Mouse (Mus musculus) stomach, postnatal 0 days (tissue): Measurements from ENCODE around the gene Fads3. TPM values are rescaled to one million over a fixed set of nuclear protein-coding genes. Genes with fewer than 3 reads are reported as not detected.
A peak's percentile ranks its signal among the peaks of the same experiment; 100 is the strongest.

Source experiments
- ATAC-seq: fragments of 200-750 bp; cut with Nextera tagmentation; 2 replicates; pipeline ENCODE4 v1.8.0; 2017; ENCODE audit not compliant: low FRiP score, low TSS enrichment
- DNase-seq: peaks from one replicate; pipeline ENCODE4 v3.0.0-alpha.2; 2016; ENCODE audit warnings: low spot score
- H3K27ac ChIP-seq: fragments of 300-500 bp; sonication (generic); replicated peaks from 2 replicates; pipeline ENCODE4 v1.5.1; 2014; ENCODE audit warnings: mild to moderate bottlenecking, control low read depth
- H3K27me3 ChIP-seq: fragments of 300-500 bp; sonication (generic); 2 replicates; pipeline ENCODE4 v1.6.1; 2014; ENCODE audit warnings: low read length; ENCODE audit not compliant: control insufficient read depth, insufficient read depth
- H3K36me3 ChIP-seq: fragments of 300-500 bp; sonication (generic); 2 replicates; pipeline ENCODE4 v1.6.1; 2014; ENCODE audit warnings: low read length, mixed read lengths; ENCODE audit not compliant: control insufficient read depth, insufficient read depth
- H3K4me1 ChIP-seq: fragments of 300-500 bp; sonication (generic); replicated peaks from 2 replicates; pipeline ENCODE4 v1.6.1; 2014; ENCODE audit warnings: antibody characterized with exemption; ENCODE audit not compliant: control insufficient read depth, insufficient read depth
- H3K4me2 ChIP-seq: fragments of 300-500 bp; sonication (generic); replicated peaks from 2 replicates; pipeline ENCODE4 v1.6.1; 2014; ENCODE audit warnings: low read depth, mild to moderate bottlenecking, control low read depth, moderate library complexity
- H3K4me3 ChIP-seq: fragments of 300-500 bp; sonication (generic); 2 replicates; pipeline ENCODE4 v1.5.1; 2014; ENCODE audit warnings: low read depth, low read length, control low read depth
- H3K9ac ChIP-seq: fragments of 300-500 bp; sonication (generic); 2 replicates; pipeline ENCODE4 v1.6.1; 2014; ENCODE audit warnings: mild to moderate bottlenecking, low read length, control low read depth, mixed read lengths
- H3K9me3 ChIP-seq: fragments of 300-500 bp; sonication (generic); 2 replicates; pipeline ENCODE4 v1.6.1; 2016; ENCODE audit warnings: low read length; ENCODE audit not compliant: control insufficient read depth
- CTCF ChIP-seq: IDR thresholded peaks from 2 replicates; pipeline ENCODE4 v1.5.1; 2016; ENCODE audit warnings: antibody characterized with exemption, low read depth, mild to moderate bottlenecking, moderate library complexity
- EP300 ChIP-seq: optimal IDR thresholded peaks from 2 replicates; pipeline ENCODE3; 2016; ENCODE audit warnings: antibody characterized with exemption
- WGBS: fragments of 180-500 bp; shearing (Covaris S2); extraction: QIAGEN DNeasy Blood & Tissue Kit; methylation state at CpG from one replicate; pipeline ENCODE4 v1.1.7; 2014; 5-methylcytosine and 5-hydroxymethylcytosine counted together
- polyA plus RNA-seq: library from polyadenylated mRNA; unstranded; fragments of >200 nt; fragmentation: Nextera tagmentation; extraction: Ambion mirVana; gene quantifications from 2 replicates; pipeline ENCODE4 v1.2.1, GENCODE M21; 2015

Fads3 gene
- polyA plus RNA-seq, 1 experiment from 2014 or later = 27.5 TPM

- H3K27me3 ChIP-seq = no peaks in the 10 kb centered on the region
- H3K27ac ChIP-seq = no peak overlapping the region
- no peaks in the 10 kb centered on the region for H3K4me1 ChIP-seq
- ATAC-seq (no peak), DNase-seq (no peak)
- H3K9me3 ChIP-seq = no peaks in the 10 kb centered on the region
- 79% methylated on average over 10 of the region's 10 CpGs for whole genome bisulfite sequencing
- H3K4me3 ChIP-seq = no peak overlapping the region
- H3K9ac ChIP-seq = no peak overlapping the region
- H3K36me3 ChIP-seq = peaks cover 12% of the 10 kb centered on the region
- TF ChIP-seq EP300 = no peak
- TF ChIP-seq CTCF = no peak
- H3K4me2 ChIP-seq = no peak overlapping the region
Observed at GRCm38 (mm10) chr19:10064173-10065012, 23.0 kb downstream of the Fads3 start.

- Histone ChIP-seq H3K27me3 (no peaks in the 10 kb centered on the region), H3K4me3 (no peak overlapping the region), H3K4me2 (no peak overlapping the region), H3K36me3 (peaks cover 12% of the 10 kb centered on the region), H3K4me1 (no peaks in the 10 kb centered on the region), H3K9me3 (no peaks in the 10 kb centered on the region), H3K27ac (no peak overlapping the region), H3K9ac (no peak overlapping the region)
- no peak for TF ChIP-seq CTCF
- no peak for TF ChIP-seq EP300
- no peak for DNase-seq
- no peak for ATAC-seq
- WGBS = 75% methylated on average over 5 of the region's 5 CpGs
Observed at GRCm38 (mm10) chr19:10065465-10066188, 24.3 kb downstream of the Fads3 start.

DNA sequence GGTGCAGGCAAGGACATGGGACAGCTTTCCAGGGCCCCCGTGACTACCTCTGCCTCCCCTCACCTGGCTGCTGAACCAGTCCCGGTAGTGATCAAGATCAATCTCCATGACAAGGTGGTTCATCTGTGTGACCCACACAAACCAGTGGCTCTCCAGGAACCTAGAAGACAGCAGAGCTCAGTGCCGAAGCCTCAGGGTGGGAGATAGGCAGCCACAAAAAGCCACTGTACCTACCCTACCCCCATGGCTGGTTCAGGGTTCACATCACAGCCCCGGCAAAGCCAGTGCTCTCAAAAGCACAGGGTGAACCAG, 24.8 kb downstream of the Fads3 start:
- no peak for ATAC-seq
- no peak overlapping the region for H3K27ac ChIP-seq
- WGBS = 87% methylated on average over 4 of the region's 4 CpGs

GRCm38 (mm10) chr19:10066502-10066901, 25.1 kb downstream of the Fads3 start:
- peak; percentile 63 for ATAC-seq
- Histone ChIP-seq H3K36me3 (peaks cover 10% of the 10 kb centered on the region), H3K4me3 (no peak overlapping the region), H3K9ac (no peak overlapping the region), H3K27ac (no peak overlapping the region), H3K9me3 (no peaks in the 10 kb centered on the region), H3K4me1 (no peaks in the 10 kb centered on the region), H3K4me2 (no peak overlapping the region), H3K27me3 (no peaks in the 10 kb centered on the region)
- DNase-seq = no peak
- TF ChIP-seq EP300 (no peak), CTCF (no peak)
- 77% methylated on average over 3 of the region's 3 CpGs for WGBS

More for the DNA sequence above, 24.8 kb downstream of the Fads3 start:
- no peak overlapping the region for H3K4me2 ChIP-seq
- TF ChIP-seq CTCF = no peak
- no peak for TF ChIP-seq EP300
- H3K9me3 ChIP-seq = no peaks in the 10 kb centered on the region
- no peak for DNase-seq
- H3K4me3 ChIP-seq = no peak overlapping the region
- H3K4me1 ChIP-seq = no peaks in the 10 kb centered on the region
- peaks cover 10% of the 10 kb centered on the region for H3K36me3 ChIP-seq
- H3K27me3 ChIP-seq = no peaks in the 10 kb centered on the region
- no peak overlapping the region for H3K9ac ChIP-seq

- no peak for TF ChIP-seq CTCF
- no peak for TF ChIP-seq EP300
- WGBS = 80% methylated on average over 7 of the region's 7 CpGs
- Histone ChIP-seq H3K9me3 (no peaks in the 10 kb centered on the region), H3K4me2 (no peak overlapping the region), H3K27ac (no peak overlapping the region), H3K4me1 (no peaks in the 10 kb centered on the region), H3K27me3 (no peaks in the 10 kb centered on the region), H3K9ac (no peak overlapping the region), H3K4me3 (no peak overlapping the region), H3K36me3 (peaks cover 10% of the 10 kb centered on the region)
- DNase-seq (no peak), ATAC-seq (no peak)
Observed at GRCm38 (mm10) chr19:10067701-10068100, 26.3 kb downstream of the Fads3 start.

DNA sequence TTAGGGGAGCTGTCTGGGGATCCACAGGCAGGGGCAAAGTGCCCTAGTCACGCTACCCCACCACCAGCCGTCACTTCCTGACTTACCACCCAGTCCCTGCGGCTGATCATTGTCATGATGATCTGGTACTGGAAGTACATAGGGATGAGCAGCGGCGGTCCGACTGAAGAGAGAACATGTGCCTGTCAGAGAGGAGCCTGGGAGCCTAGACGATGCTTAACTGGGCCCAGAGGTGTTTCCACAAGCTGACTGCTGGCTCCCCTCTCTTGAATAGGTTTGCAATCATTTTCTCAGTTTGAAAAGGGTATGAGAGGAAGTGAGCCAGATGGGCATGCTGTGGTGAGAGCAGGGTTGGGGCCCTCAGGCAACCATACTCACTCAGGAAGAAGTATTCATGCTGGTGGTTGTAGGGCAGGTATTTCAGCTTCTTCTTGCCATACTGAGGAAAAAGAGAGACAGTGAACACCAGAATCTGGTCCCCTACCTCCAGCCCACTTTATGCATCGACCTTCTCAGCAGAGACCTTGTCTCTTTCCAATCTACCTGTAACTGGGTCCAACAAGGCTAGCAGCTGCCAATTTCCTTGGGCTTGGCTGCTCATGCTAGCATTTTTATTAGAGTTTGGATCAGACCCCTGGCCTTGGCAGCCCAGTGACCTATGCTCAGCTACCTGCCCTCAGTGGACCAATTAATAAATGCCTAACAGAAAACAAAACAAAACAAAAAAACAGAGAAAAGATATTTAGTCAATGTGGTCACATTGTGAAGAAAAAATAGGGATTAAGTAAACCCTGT, 29.0 kb downstream of the Fads3 start:
- H3K27me3 ChIP-seq = no peaks in the 10 kb centered on the region
- no peaks in the 10 kb centered on the region for H3K9me3 ChIP-seq
- H3K4me2 ChIP-seq = no peak overlapping the region
- DNase-seq (no peak), ATAC-seq (no peak)
- H3K9ac ChIP-seq = no peak overlapping the region
- no peaks in the 10 kb centered on the region for H3K4me1 ChIP-seq
- TF ChIP-seq CTCF (no peak), EP300 (no peak)
- no peak overlapping the region for H3K4me3 ChIP-seq
- 94% methylated on average over 8 of the region's 8 CpGs for WGBS
- H3K36me3 ChIP-seq = peaks cover 13% of the 10 kb centered on the region
- H3K27ac ChIP-seq = no peak overlapping the region
